Mouse (Mus musculus): ENCODE results near the gene Pcx. TPM values are rescaled to one million over a fixed set of nuclear protein-coding genes. Genes with fewer than 3 reads are reported as not detected.

Gene Pcx
- polyA plus RNA-seq, 1 experiment from 2014 or later: 16.7 TPM

DNA sequence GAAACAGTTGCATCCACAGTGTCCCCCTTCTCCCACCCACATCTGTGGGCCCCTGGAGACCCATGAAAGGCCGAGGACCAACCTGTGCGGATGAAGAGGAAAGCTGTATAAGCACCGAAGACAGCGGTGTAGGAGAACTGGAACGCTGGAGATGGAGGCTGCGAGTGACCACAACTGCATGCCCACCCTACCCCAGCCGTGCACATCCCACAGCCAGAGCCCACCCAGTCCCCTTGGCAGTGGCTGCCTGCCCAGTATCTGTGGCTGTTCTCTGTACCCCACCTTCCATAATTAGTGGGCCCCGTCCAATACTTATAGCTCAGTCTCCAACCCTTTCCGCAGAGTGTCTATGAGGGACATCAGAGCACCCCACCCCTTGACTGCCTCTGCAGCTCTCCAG is 113.1 kb downstream of the Pcx start:
- ATAC-seq (ENCODE audit: low FRiP score, low TSS enrichment): no peak
- H3K36me3 ChIP-seq (ENCODE audit: control insufficient read depth, insufficient read depth, low read length): peaks cover 39% of the 10 kb centered on the region
- peaks cover 17% of the 10 kb centered on the region for H3K4me1 ChIP-seq (ENCODE audit: control insufficient read depth, insufficient read depth, low read length)
- no peaks in the 10 kb centered on the region for H3K9me3 ChIP-seq (ENCODE audit: control insufficient read depth, low read length)
- H3K27me3 ChIP-seq (ENCODE audit: control insufficient read depth, insufficient read depth, low read length): no peaks in the 10 kb centered on the region
- no peak overlapping the region for H3K27ac ChIP-seq (ENCODE audit: low read depth, low read length)
- 95% methylated on average over 9 of the region's 9 CpGs for WGBS
- no peak overlapping the region for H3K9ac ChIP-seq (ENCODE audit: low read depth, low read length)
- no peak overlapping the region for H3K4me2 ChIP-seq (replicated peaks; ENCODE audit: low read depth, low read length)
- no peak overlapping the region for H3K4me3 ChIP-seq (ENCODE audit: low read length)

DNA sequence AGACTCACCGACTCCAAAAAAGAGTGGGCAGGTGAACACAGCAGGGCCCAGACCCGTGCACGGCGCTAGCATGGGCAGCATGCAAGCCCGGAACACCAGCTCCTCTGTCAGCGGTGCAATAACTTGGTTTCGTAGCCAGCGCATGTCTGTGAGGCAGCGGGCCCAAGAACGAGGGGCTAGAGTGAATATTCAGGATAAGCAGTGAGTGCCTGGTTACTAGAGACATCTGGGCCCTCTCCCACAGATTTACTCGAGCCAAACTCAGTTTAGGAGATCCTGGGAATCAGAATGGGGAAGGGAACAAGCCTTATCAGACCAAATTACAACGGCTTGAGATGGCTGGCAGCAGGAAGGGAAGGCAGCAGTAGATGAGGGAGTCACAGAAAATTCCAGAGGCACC is 113.7 kb downstream of the Pcx start:
- Histone ChIP-seq H3K9ac (ENCODE audit: low read depth, low read length) (peak overlapping the region; percentile 94; the same call in 1 of the 2 replicates), H3K4me2 (replicated peaks; ENCODE audit: low read depth, low read length) (no peak overlapping the region), H3K27ac (ENCODE audit: low read depth, low read length) (no peak overlapping the region), H3K36me3 (ENCODE audit: control insufficient read depth, insufficient read depth, low read length) (peaks cover 39% of the 10 kb centered on the region), H3K4me3 (ENCODE audit: low read length) (peak overlapping the region; percentile 89; the same call in 1 of the 2 replicates), H3K27me3 (ENCODE audit: control insufficient read depth, insufficient read depth, low read length) (no peaks in the 10 kb centered on the region), H3K9me3 (ENCODE audit: control insufficient read depth, low read length) (no peaks in the 10 kb centered on the region), H3K4me1 (ENCODE audit: control insufficient read depth, insufficient read depth, low read length) (peaks cover 17% of the 10 kb centered on the region)
- 93% methylated on average over 12 of the region's 12 CpGs for WGBS
- no peak for ATAC-seq (ENCODE audit: low FRiP score, low TSS enrichment)

DNA sequence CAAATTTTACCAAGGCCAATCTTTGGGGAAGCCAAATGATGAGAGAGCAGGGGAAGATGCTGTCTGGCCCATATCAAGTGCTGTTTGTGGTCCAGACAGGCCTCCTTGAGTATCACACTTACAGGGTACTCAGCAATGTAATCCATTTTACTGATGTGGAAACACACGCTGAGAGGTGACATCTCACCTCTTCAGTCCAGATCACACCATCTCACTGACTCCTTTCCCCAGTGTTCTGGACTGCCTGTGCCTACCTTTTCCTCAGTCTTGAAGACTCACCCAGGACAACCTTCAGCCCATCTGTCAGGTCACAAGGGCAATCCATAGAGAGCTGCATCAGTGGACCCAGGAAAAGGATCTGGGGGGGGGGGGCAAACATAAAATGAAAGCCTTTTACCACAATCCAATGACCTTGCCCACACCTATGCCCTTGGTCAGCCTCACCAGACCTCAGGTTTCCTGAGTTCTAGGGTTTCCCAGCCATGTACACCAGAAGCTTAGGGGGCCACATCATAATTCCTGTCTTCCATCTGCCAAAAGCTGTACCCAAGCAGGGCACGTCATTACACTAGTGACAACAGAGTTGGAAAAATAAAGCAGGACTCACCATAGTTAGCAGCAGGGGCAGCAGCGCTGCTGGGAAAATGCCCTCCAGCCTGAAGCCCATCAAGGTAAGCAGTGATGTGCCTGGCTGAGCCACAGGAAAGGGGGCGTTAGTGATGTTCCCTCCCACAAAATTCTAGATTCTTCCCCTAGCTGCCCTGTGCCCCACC is 114.3 kb downstream of the Pcx start:
- peaks cover 17% of the 10 kb centered on the region for H3K4me1 ChIP-seq (ENCODE audit: control insufficient read depth, insufficient read depth, low read length)
- WGBS: 19% methylated on average over 4 of the region's 4 CpGs
- H3K4me3 ChIP-seq (ENCODE audit: low read length): peak overlapping the region; percentile 89
- no peaks in the 10 kb centered on the region for H3K27me3 ChIP-seq (ENCODE audit: control insufficient read depth, insufficient read depth, low read length)
- H3K9ac ChIP-seq (ENCODE audit: low read depth, low read length): peak overlapping the region; percentile 94
- H3K9me3 ChIP-seq (ENCODE audit: control insufficient read depth, low read length): no peaks in the 10 kb centered on the region
- peaks cover 39% of the 10 kb centered on the region for H3K36me3 ChIP-seq (ENCODE audit: control insufficient read depth, insufficient read depth, low read length)
- peak; percentile 1; the same call in 1 of the 2 replicates for ATAC-seq (ENCODE audit: low FRiP score, low TSS enrichment)
- H3K27ac ChIP-seq (ENCODE audit: low read depth, low read length): peak overlapping the region; percentile 81
- peak overlapping the region; percentile 83 for H3K4me2 ChIP-seq (replicated peaks; ENCODE audit: low read depth, low read length)

DNA sequence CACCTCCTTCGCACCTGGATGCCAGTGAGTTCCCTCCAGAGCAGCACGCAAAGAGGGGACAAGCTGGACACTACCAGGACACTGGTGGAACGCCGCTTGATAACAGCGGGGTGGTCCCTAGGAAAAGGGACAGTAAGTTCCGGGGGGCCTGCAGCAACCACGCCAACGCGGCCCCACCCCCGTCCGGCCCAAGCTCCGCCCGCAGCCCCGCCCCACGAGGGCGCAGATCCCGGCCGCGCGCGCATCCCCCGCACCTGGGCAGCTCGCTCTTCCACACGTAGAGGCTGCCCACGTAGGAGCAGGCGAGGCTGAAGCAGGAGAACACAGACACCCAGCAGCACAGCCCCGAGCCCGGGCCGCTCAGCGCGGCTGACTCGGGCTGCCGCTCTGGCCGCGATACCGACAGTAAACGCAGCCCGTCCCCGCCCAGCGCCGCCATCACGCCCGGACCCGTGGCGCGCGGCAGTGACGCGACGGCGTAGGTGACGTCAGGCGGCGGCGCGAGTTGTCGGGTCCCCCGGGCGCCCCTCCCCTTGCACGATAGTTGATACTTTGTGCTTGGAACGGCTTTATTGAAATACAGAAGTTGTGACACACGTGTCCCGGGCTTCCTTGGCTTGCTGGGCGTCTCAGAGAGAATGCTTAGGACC is 115.0 kb downstream of the Pcx start, which contains the start of gene Rce1:
Gene Rce1 (minus strand): TSS at position 463 of the 650 bp plus-strand sequence.
- ATAC-seq (ENCODE audit: low FRiP score, low TSS enrichment): peak; percentile 84
- H3K9me3 ChIP-seq (ENCODE audit: control insufficient read depth, low read length): no peaks in the 10 kb centered on the region
- peak within 1 kb of the TSS; percentile 83 for H3K4me2 ChIP-seq (replicated peaks; ENCODE audit: low read depth, low read length)
- H3K4me3 ChIP-seq (ENCODE audit: low read length): peak within 1 kb of the TSS; percentile 89
- H3K9ac ChIP-seq (ENCODE audit: low read depth, low read length): peak within 1 kb of the TSS; percentile 94
- no peaks in the 10 kb centered on the region for H3K27me3 ChIP-seq (ENCODE audit: control insufficient read depth, insufficient read depth, low read length)
- H3K36me3 ChIP-seq (ENCODE audit: control insufficient read depth, insufficient read depth, low read length): peaks cover 39% of the 10 kb centered on the region
- peak within 1 kb of the TSS; percentile 81 for H3K27ac ChIP-seq (ENCODE audit: low read depth, low read length)
- peaks cover 17% of the 10 kb centered on the region for H3K4me1 ChIP-seq (ENCODE audit: control insufficient read depth, insufficient read depth, low read length)
- 0% methylated on average over 64 of the region's 64 CpGs for WGBS

GRCm38 (mm10) chr19:4625829-4626535 is 115.7 kb downstream of the Pcx start:
- Histone ChIP-seq H3K27me3 (ENCODE audit: control insufficient read depth, insufficient read depth, low read length) (no peaks in the 10 kb centered on the region), H3K9ac (ENCODE audit: low read depth, low read length) (peak overlapping the region; percentile 94), H3K4me2 (replicated peaks; ENCODE audit: low read depth, low read length) (peak overlapping the region; percentile 83), H3K4me1 (ENCODE audit: control insufficient read depth, insufficient read depth, low read length) (peaks cover 17% of the 10 kb centered on the region), H3K27ac (ENCODE audit: low read depth, low read length) (peak overlapping the region; percentile 81), H3K9me3 (ENCODE audit: control insufficient read depth, low read length) (no peaks in the 10 kb centered on the region), H3K36me3 (ENCODE audit: control insufficient read depth, insufficient read depth, low read length) (peaks cover 35% of the 10 kb centered on the region), H3K4me3 (ENCODE audit: low read length) (peak overlapping the region; percentile 89)
- peak; percentile 77 for ATAC-seq (ENCODE audit: low FRiP score, low TSS enrichment)
- under 1% methylated on average over 34 of the region's 35 CpGs for WGBS

- ATAC-seq (ENCODE audit: low FRiP score, low TSS enrichment): no peak
- Histone ChIP-seq H3K9ac (ENCODE audit: low read depth, low read length) (no peak overlapping the region), H3K27me3 (ENCODE audit: control insufficient read depth, insufficient read depth, low read length) (no peaks in the 10 kb centered on the region), H3K4me1 (ENCODE audit: control insufficient read depth, insufficient read depth, low read length) (peaks cover 17% of the 10 kb centered on the region), H3K36me3 (ENCODE audit: control insufficient read depth, insufficient read depth, low read length) (0 out of 2 replicates have a peak, but pooled peaks cover 7% of the 10 kb centered on the region), H3K4me2 (replicated peaks; ENCODE audit: low read depth, low read length) (no peak overlapping the region), H3K9me3 (ENCODE audit: control insufficient read depth, low read length) (no peaks in the 10 kb centered on the region), H3K4me3 (ENCODE audit: low read length) (no peak overlapping the region), H3K27ac (ENCODE audit: low read depth, low read length) (no peak overlapping the region)
- 0% methylated on average over 1 of the region's 1 CpGs for WGBS
Measured at GRCm38 (mm10) chr19:4628819-4629218, 118.5 kb downstream of the Pcx start.

DNA sequence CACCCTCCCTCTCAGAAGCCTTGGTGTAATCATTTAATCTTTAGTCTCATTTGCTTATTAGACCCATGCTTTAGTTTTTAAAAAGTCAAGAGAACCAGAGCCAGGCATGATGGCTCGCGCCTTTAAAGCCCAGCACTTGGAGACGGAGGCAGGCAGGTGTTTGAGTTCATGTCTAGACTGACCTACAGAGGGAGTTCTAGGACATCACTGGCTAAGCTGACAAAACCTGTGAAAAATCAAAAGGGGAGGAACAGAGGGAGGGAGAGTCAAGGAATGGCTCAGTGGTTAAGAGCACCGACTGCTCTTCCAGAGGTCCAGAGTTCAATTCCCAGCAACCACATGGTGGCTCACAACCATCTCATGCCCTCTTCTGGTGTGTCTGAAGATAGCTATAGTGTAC is 125.7 kb downstream of the Pcx start:
- Histone ChIP-seq H3K4me3 (ENCODE audit: low read length) (no peak overlapping the region), H3K9me3 (ENCODE audit: control insufficient read depth, low read length) (no peaks in the 10 kb centered on the region), H3K27me3 (ENCODE audit: control insufficient read depth, insufficient read depth, low read length) (no peaks in the 10 kb centered on the region), H3K27ac (ENCODE audit: low read depth, low read length) (no peak overlapping the region), H3K36me3 (ENCODE audit: control insufficient read depth, insufficient read depth, low read length) (no peaks in the 10 kb centered on the region), H3K9ac (ENCODE audit: low read depth, low read length) (no peak overlapping the region), H3K4me2 (replicated peaks; ENCODE audit: low read depth, low read length) (no peak overlapping the region), H3K4me1 (ENCODE audit: control insufficient read depth, insufficient read depth, low read length) (no peaks in the 10 kb centered on the region)
- 70% methylated on average over 4 of the region's 4 CpGs for WGBS
- ATAC-seq (ENCODE audit: low FRiP score, low TSS enrichment): no peak

DNA sequence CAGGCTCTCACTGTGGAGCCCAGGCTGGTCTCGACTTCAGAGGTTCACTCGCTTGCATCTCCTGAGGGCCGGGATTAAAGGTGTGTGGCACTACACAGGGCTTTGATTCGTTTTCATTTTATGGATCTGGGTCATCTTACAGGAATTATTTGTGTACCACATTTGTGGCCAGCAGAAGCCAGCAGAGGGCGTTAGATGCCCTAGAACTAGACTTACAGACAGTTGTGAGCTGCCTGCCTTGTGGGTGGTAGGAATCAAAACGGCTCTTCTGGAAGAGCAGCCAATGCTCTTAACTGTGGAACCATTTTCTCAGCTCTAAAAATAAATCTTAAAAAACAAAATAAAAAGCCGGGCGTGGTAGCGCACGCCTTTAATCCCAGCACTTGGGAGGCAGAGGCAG is 134.0 kb downstream of the Pcx start:
- Histone ChIP-seq H3K27me3 (ENCODE audit: control insufficient read depth, insufficient read depth, low read length) (no peaks in the 10 kb centered on the region; the same call in 1 of the 2 replicates), H3K9ac (ENCODE audit: low read depth, low read length) (no peak overlapping the region), H3K4me1 (ENCODE audit: control insufficient read depth, insufficient read depth, low read length) (no peaks in the 10 kb centered on the region), H3K27ac (ENCODE audit: low read depth, low read length) (no peak overlapping the region), H3K9me3 (ENCODE audit: control insufficient read depth, low read length) (no peaks in the 10 kb centered on the region), H3K4me3 (ENCODE audit: low read length) (no peak overlapping the region), H3K36me3 (ENCODE audit: control insufficient read depth, insufficient read depth, low read length) (no peaks in the 10 kb centered on the region), H3K4me2 (replicated peaks; ENCODE audit: low read depth, low read length) (no peak overlapping the region)
- no peak for ATAC-seq (ENCODE audit: low FRiP score, low TSS enrichment)
- 39% methylated on average over 10 of the region's 10 CpGs for WGBS
